ENCODE assay signal across 28 mouse cellular contexts in the genomic region with DNA sequence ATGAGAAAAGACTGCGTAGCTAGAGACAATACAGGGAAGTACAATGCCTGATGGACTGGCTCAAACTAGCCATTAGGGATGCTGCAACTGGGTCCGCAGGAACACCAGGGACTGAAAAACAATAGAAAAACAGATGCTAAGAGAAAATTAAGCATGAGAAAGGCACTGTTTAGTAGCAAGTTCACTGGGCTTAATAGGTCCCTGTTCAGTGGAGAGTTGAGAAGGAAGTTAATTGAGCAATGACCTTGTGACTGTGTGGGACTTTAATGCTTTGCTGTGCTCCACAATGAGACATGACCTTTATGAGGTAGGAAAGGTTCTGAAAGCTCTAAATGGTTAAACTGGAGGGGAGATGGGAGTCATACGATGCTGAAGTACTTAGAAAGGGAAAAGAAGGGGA.
"Had no signal": no experiment of that assay in that cellular context is flagged by ENCODE, and none has a peak within 500 bp of the region (broad histone marks: within the 10 kb centered on the region; RNA-seq: fewer than 3 reads in every experiment).

No protein-coding gene starts in this region.

- H3K9ac ChIP-seq: heart, embryonic 12.5 days; hindbrain, embryonic 12.5 days; hindbrain, embryonic 14.5 days; intestine, embryonic 15.5 days; limb, embryonic 12.5 days; liver, embryonic 13.5 days; liver, embryonic 15.5 days had no signal

- H3K4me2 ChIP-seq: heart, embryonic 12.5 days; hindbrain, embryonic 12.5 days; hindbrain, embryonic 14.5 days; intestine, embryonic 15.5 days; limb, embryonic 12.5 days; liver, embryonic 11.5 days; liver, embryonic 13.5 days; liver, embryonic 15.5 days had no signal

- H3K27me3 ChIP-seq: heart, embryonic 12.5 days; hindbrain, embryonic 12.5 days; intestine, embryonic 15.5 days; limb, embryonic 12.5 days; liver, embryonic 13.5 days; liver, embryonic 15.5 days had no signal

- ATAC-seq: hindbrain, embryonic 16.5 days; inflammation-experienced regulatory T-cells, adult 6 months; intestine, embryonic 15.5 days had no signal

- H3K9me3 ChIP-seq: heart, embryonic 10.5 days; heart, embryonic 12.5 days; hindbrain, embryonic 10.5 days; hindbrain, embryonic 12.5 days; intestine, embryonic 15.5 days; limb, embryonic 10.5 days; limb, embryonic 12.5 days; liver, embryonic 13.5 days; liver, embryonic 15.5 days had no signal

- H3K4me3 ChIP-seq: gastrocnemius, adult 2 months; heart, embryonic 10.5 days; heart, embryonic 12.5 days; hindbrain, embryonic 10.5 days; hindbrain, embryonic 12.5 days; intestine, embryonic 15.5 days; layer of hippocampus, adult 2 months; left cerebral cortex, adult 2 months; limb, embryonic 10.5 days; limb, embryonic 12.5 days; liver, embryonic 13.5 days; liver, embryonic 15.5 days had no signal

- H3K27ac ChIP-seq: gastrocnemius, adult 2 months; heart, embryonic 10.5 days; hindbrain, embryonic 10.5 days; hindbrain, embryonic 12.5 days; hindbrain, embryonic 14.5 days; intestine, embryonic 15.5 days; layer of hippocampus, adult 2 months; left cerebral cortex, adult 2 months; limb, embryonic 10.5 days; limb, embryonic 12.5 days; liver, embryonic 13.5 days; liver, embryonic 15.5 days had no signal

- H3K36me3 ChIP-seq: heart, embryonic 10.5 days; heart, embryonic 12.5 days; hindbrain, embryonic 10.5 days; hindbrain, embryonic 12.5 days; intestine, embryonic 15.5 days; limb, embryonic 10.5 days; limb, embryonic 12.5 days; liver, embryonic 13.5 days; liver, embryonic 15.5 days had no signal

- DNase-seq: gastrocnemius, adult 2 months; gastrocnemius, postnatal 10 days; gastrocnemius, postnatal 25 days; heart, adult 18-20 months; heart, postnatal 10 days; heart, postnatal 4 days; kidney, adult 11 months; kidney, adult 2 months; kidney, adult 9 months; kidney, postnatal 10 days; kidney, postnatal 25 days; kidney, postnatal 4 days; liver; liver, embryonic 13.5 days had no signal

- H3K4me1 ChIP-seq: heart, embryonic 10.5 days; heart, embryonic 12.5 days; hindbrain, embryonic 10.5 days; hindbrain, embryonic 12.5 days; intestine, embryonic 15.5 days; limb, embryonic 10.5 days; limb, embryonic 12.5 days; liver, embryonic 13.5 days; liver, embryonic 15.5 days had no signal
